ENCODE assay signal across 8 mouse cellular contexts in the genomic region with DNA sequence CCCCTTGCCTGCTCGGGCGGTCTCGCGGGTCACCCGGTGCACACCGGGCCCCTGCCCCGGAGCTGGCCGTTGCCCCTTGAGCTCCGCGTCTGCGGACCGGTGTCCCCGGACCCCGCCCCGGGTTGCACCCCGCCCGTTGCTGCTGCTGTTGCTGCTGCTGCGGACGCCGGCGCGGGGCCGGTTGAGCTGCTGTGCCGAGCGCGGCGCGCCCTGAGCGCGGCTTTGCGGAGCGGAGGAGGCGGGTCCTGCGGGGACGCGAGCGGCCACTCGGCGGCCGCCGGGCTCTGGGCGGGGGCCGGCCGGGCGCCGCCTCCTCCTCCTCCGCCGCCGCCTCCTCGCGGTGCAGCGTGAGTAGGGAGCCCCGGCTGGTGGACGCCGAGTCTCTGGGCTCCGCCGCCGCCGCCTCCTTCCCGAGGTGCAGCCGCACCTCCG. TPM values are rescaled to one million over a fixed set of nuclear protein-coding genes. Genes with fewer than 3 reads are reported as not detected.
DNase-seq lines count a peak whose midpoint lies in the region; ATAC-seq lines count a peak whose summit lies in the region.

No protein-coding gene starts in this region.

- peaks cover 17% of the 10 kb centered on the region for H3K4me1 ChIP-seq in hindbrain, embryonic 13.5 days (replicated peaks)

- H3K27me3 ChIP-seq in hindbrain, embryonic 13.5 days = no peaks in the 10 kb centered on the region

- peak; percentile 76 for DNase-seq in adipocyte (ENCODE audit: low spot score)
- DNase-seq in cerebellum, postnatal 25 days = peak; percentile 92
- DNase-seq in frontal cortex, postnatal 25 days (ENCODE audit: low spot score in 2 of 2) = peak; percentile 57 to 63
- DNase-seq in left cerebral cortex, adult 11 months (ENCODE audit: low spot score) = peak; percentile 67
- peak; percentile 88 for DNase-seq in lung, postnatal 25 days (ENCODE audit: low spot score)
- peak; percentile 77 for DNase-seq in retina, embryonic 14.5 days (ENCODE audit: low spot score)
- no peak for DNase-seq in thymus, postnatal 36 days

- no peaks in the 10 kb centered on the region for H3K36me3 ChIP-seq in hindbrain, embryonic 13.5 days

- no peaks in the 10 kb centered on the region for H3K9me3 ChIP-seq in hindbrain, embryonic 13.5 days

- H3K9ac ChIP-seq in hindbrain, embryonic 13.5 days = peak overlapping the region; percentile 95

- ATAC-seq in hindbrain, embryonic 13.5 days (ENCODE audit: low FRiP score) = peak; percentile 80

- H3K27ac ChIP-seq in hindbrain, embryonic 13.5 days = peak overlapping the region; percentile 100

- peak overlapping the region; percentile 93 for H3K4me3 ChIP-seq in hindbrain, embryonic 13.5 days

- H3K4me2 ChIP-seq in hindbrain, embryonic 13.5 days = peak overlapping the region; percentile 81

- WGBS in hindbrain, embryonic 13.5 days = 0% methylated on average over 46 of the region's 62 CpGs

RNA-seq across cellular contexts. Expression of a gene that starts 0.6 kb away (rescaled TPM):
- 254 and 255 TPM in 2 replicates for polyA plus RNA-seq in hindbrain, embryonic 13.5 days (2015; fragmentation: Nextera tagmentation; extraction: Ambion mirVana)

Comparison
In these comparisons a context has a peak if more than half of its experiments do, and no peak if none do; other contexts are left out.
1. DNase-seq: peak in adipocyte (single experiment), cerebellum, postnatal 25 days (2 of 2), frontal cortex, postnatal 25 days (2 of 2), left cerebral cortex, adult 11 months (single experiment), lung, postnatal 25 days (single experiment) and retina, embryonic 14.5 days (single experiment); none in thymus, postnatal 36 days (0 of 2).